Mouse (Mus musculus): ENCODE data around the gene Cbfb. TPM values are rescaled to one million over a fixed set of nuclear protein-coding genes. Genes with fewer than 3 reads are reported as not detected.
"Not testable (repeated sequence)": the region's sequence is repeated elsewhere in the genome, so short reads cannot be mapped to it uniquely, and the experiment has no call there.

The Cbfb gene
- polyA plus RNA-seq, 1 experiment from 2014 or later, result 46.1 TPM

GRCm38 (mm10) chr8:105231503-105232320 lies 61.2 kb downstream of the Cbfb start:
- H3K4me3 ChIP-seq (replicated peaks; ENCODE audit: low read length), result no peak overlapping the region
- H3K36me3 ChIP-seq (ENCODE audit: control insufficient read depth, insufficient read depth, low read length), result no peaks in the 10 kb centered on the region
- 77% methylated on average over 12 of the region's 12 CpGs for WGBS
- ATAC-seq (ENCODE audit: insufficient read depth, low FRiP score), result no peak
- H3K27me3 ChIP-seq (ENCODE audit: control insufficient read depth, insufficient read depth, low read length), result no peaks in the 10 kb centered on the region
- H3K4me1 ChIP-seq (ENCODE audit: control insufficient read depth, insufficient read depth, low read length), result 0 out of 2 replicates have a peak, but pooled peaks cover 9% of the 10 kb centered on the region
- no peak overlapping the region for H3K9ac ChIP-seq (ENCODE audit: low read length)
- no peaks in the 10 kb centered on the region for H3K9me3 ChIP-seq (replicated peaks; ENCODE audit: control insufficient read depth, low read length)
- no peak overlapping the region for H3K27ac ChIP-seq (ENCODE audit: low read length)
- H3K4me2 ChIP-seq (ENCODE audit: low read depth, low read length), result no peak overlapping the region

GRCm38 (mm10) chr8:105232321-105232693 lies 61.8 kb downstream of the Cbfb start:
- H3K27me3 ChIP-seq (ENCODE audit: control insufficient read depth, insufficient read depth, low read length); H3K27ac ChIP-seq (ENCODE audit: low read length); H3K9ac ChIP-seq (ENCODE audit: low read length); H3K4me1 ChIP-seq (ENCODE audit: control insufficient read depth, insufficient read depth, low read length); ATAC-seq (ENCODE audit: insufficient read depth, low FRiP score); H3K9me3 ChIP-seq (replicated peaks; ENCODE audit: control insufficient read depth, low read length); H3K4me2 ChIP-seq (ENCODE audit: low read depth, low read length); H3K36me3 ChIP-seq (ENCODE audit: control insufficient read depth, insufficient read depth, low read length); H3K4me3 ChIP-seq (replicated peaks; ENCODE audit: low read length): not testable (repeated sequence)
- WGBS, result 91% methylated on average over 4 of the region's 4 CpGs

GRCm38 (mm10) chr8:105233126-105233935 lies 62.9 kb downstream of the Cbfb start:
- no peaks in the 10 kb centered on the region for H3K27me3 ChIP-seq (ENCODE audit: control insufficient read depth, insufficient read depth, low read length)
- H3K27ac ChIP-seq (ENCODE audit: low read length), result no peak overlapping the region
- H3K9me3 ChIP-seq (replicated peaks; ENCODE audit: control insufficient read depth, low read length), result no peaks in the 10 kb centered on the region
- 17% methylated on average over 1 of the region's 1 CpGs for WGBS
- no peaks in the 10 kb centered on the region for H3K36me3 ChIP-seq (ENCODE audit: control insufficient read depth, insufficient read depth, low read length)
- H3K4me3 ChIP-seq (replicated peaks; ENCODE audit: low read length), result no peak overlapping the region
- 0 out of 2 replicates have a peak, but pooled peaks cover 3% of the 10 kb centered on the region for H3K4me1 ChIP-seq (ENCODE audit: control insufficient read depth, insufficient read depth, low read length)
- no peak for ATAC-seq (ENCODE audit: insufficient read depth, low FRiP score)
- no peak overlapping the region for H3K4me2 ChIP-seq (ENCODE audit: low read depth, low read length)
- no peak overlapping the region for H3K9ac ChIP-seq (ENCODE audit: low read length)

- Histone ChIP-seq H3K27me3 (ENCODE audit: control insufficient read depth, insufficient read depth, low read length) (no peaks in the 10 kb centered on the region), H3K27ac (ENCODE audit: low read length) (no peak overlapping the region), H3K4me1 (ENCODE audit: control insufficient read depth, insufficient read depth, low read length) (0 out of 2 replicates have a peak, but pooled peaks cover 3% of the 10 kb centered on the region), H3K9ac (ENCODE audit: low read length) (no peak overlapping the region), H3K4me3 (replicated peaks; ENCODE audit: low read length) (no peak overlapping the region), H3K36me3 (ENCODE audit: control insufficient read depth, insufficient read depth, low read length) (no peaks in the 10 kb centered on the region), H3K4me2 (ENCODE audit: low read depth, low read length) (no peak overlapping the region), H3K9me3 (replicated peaks; ENCODE audit: control insufficient read depth, low read length) (no peaks in the 10 kb centered on the region)
- ATAC-seq (ENCODE audit: insufficient read depth, low FRiP score), result no peak
- 76% methylated on average over 1 of the region's 1 CpGs for WGBS
Observed at GRCm38 (mm10) chr8:105235206-105235605, 64.7 kb downstream of the Cbfb start.

GRCm38 (mm10) chr8:105237442-105238142 lies 67.1 kb downstream of the Cbfb start:
- no peak overlapping the region for H3K9ac ChIP-seq (ENCODE audit: low read length)
- H3K36me3 ChIP-seq (ENCODE audit: control insufficient read depth, insufficient read depth, low read length), result 0 out of 2 replicates have a peak, but pooled peaks cover 4% of the 10 kb centered on the region
- no peak overlapping the region for H3K27ac ChIP-seq (ENCODE audit: low read length)
- H3K27me3 ChIP-seq (ENCODE audit: control insufficient read depth, insufficient read depth, low read length), result no peaks in the 10 kb centered on the region
- 83% methylated on average over 14 of the region's 14 CpGs for WGBS
- no peaks in the 10 kb centered on the region for H3K9me3 ChIP-seq (replicated peaks; ENCODE audit: control insufficient read depth, low read length)
- H3K4me2 ChIP-seq (ENCODE audit: low read depth, low read length), result no peak overlapping the region
- 0 out of 2 replicates have a peak, but pooled peaks cover 3% of the 10 kb centered on the region for H3K4me1 ChIP-seq (ENCODE audit: control insufficient read depth, insufficient read depth, low read length)
- H3K4me3 ChIP-seq (replicated peaks; ENCODE audit: low read length), result no peak overlapping the region
- no peak for ATAC-seq (ENCODE audit: insufficient read depth, low FRiP score)

GRCm38 (mm10) chr8:105241016-105241415 lies 70.5 kb downstream of the Cbfb start:
- H3K36me3 ChIP-seq (ENCODE audit: control insufficient read depth, insufficient read depth, low read length), result 0 out of 2 replicates have a peak, but pooled peaks cover 4% of the 10 kb centered on the region
- H3K9ac ChIP-seq (ENCODE audit: low read length), result no peak overlapping the region
- H3K4me2 ChIP-seq (ENCODE audit: low read depth, low read length), result no peak overlapping the region
- no peaks in the 10 kb centered on the region for H3K27me3 ChIP-seq (ENCODE audit: control insufficient read depth, insufficient read depth, low read length)
- no peaks in the 10 kb centered on the region for H3K9me3 ChIP-seq (replicated peaks; ENCODE audit: control insufficient read depth, low read length)
- H3K4me1 ChIP-seq (ENCODE audit: control insufficient read depth, insufficient read depth, low read length), result no peaks in the 10 kb centered on the region
- no peak overlapping the region for H3K27ac ChIP-seq (ENCODE audit: low read length)
- ATAC-seq (ENCODE audit: insufficient read depth, low FRiP score), result no peak
- H3K4me3 ChIP-seq (replicated peaks; ENCODE audit: low read length), result no peak overlapping the region
- WGBS, result 93% methylated on average over 7 of the region's 7 CpGs

GRCm38 (mm10) chr8:105251954-105252353 lies 81.5 kb downstream of the Cbfb start:
- H3K4me1 ChIP-seq (ENCODE audit: control insufficient read depth, insufficient read depth, low read length), result peaks cover 18% of the 10 kb centered on the region
- H3K36me3 ChIP-seq (ENCODE audit: control insufficient read depth, insufficient read depth, low read length), result peaks cover 13% of the 10 kb centered on the region; the same call in 1 of the 2 replicates
- no peak overlapping the region for H3K4me2 ChIP-seq (ENCODE audit: low read depth, low read length)
- 93% methylated on average over 6 of the region's 6 CpGs for WGBS
- no peaks in the 10 kb centered on the region for H3K27me3 ChIP-seq (ENCODE audit: control insufficient read depth, insufficient read depth, low read length)
- no peak overlapping the region for H3K9ac ChIP-seq (ENCODE audit: low read length)
- no peaks in the 10 kb centered on the region for H3K9me3 ChIP-seq (replicated peaks; ENCODE audit: control insufficient read depth, low read length)
- no peak overlapping the region for H3K27ac ChIP-seq (ENCODE audit: low read length)
- ATAC-seq (ENCODE audit: insufficient read depth, low FRiP score), result no peak
- H3K4me3 ChIP-seq (replicated peaks; ENCODE audit: low read length), result no peak overlapping the region

GRCm38 (mm10) chr8:105252680-105253537 lies 82.4 kb downstream of the Cbfb start:
- Histone ChIP-seq H3K9ac (ENCODE audit: low read length) (no peak overlapping the region; the same call in 1 of the 2 replicates), H3K4me3 (replicated peaks; ENCODE audit: low read length) (no peak overlapping the region), H3K9me3 (replicated peaks; ENCODE audit: control insufficient read depth, low read length) (no peaks in the 10 kb centered on the region), H3K27ac (ENCODE audit: low read length) (no peak overlapping the region), H3K4me1 (ENCODE audit: control insufficient read depth, insufficient read depth, low read length) (peaks cover 18% of the 10 kb centered on the region), H3K27me3 (ENCODE audit: control insufficient read depth, insufficient read depth, low read length) (no peaks in the 10 kb centered on the region), H3K4me2 (ENCODE audit: low read depth, low read length) (peak overlapping the region; percentile 98), H3K36me3 (ENCODE audit: control insufficient read depth, insufficient read depth, low read length) (peaks cover 13% of the 10 kb centered on the region; the same call in 1 of the 2 replicates)
- no peak for ATAC-seq (ENCODE audit: insufficient read depth, low FRiP score)
- WGBS, result 76% methylated on average over 10 of the region's 10 CpGs
